Mouse (Mus musculus): Measurements from ENCODE around the gene Dolpp1. TPM values are rescaled to one million over a fixed set of nuclear protein-coding genes. Genes with fewer than 3 reads are reported as not detected.

The Dolpp1 gene
- polyA plus RNA-seq, 1 experiment from 2014 or later, result 16.8 TPM

DNA sequence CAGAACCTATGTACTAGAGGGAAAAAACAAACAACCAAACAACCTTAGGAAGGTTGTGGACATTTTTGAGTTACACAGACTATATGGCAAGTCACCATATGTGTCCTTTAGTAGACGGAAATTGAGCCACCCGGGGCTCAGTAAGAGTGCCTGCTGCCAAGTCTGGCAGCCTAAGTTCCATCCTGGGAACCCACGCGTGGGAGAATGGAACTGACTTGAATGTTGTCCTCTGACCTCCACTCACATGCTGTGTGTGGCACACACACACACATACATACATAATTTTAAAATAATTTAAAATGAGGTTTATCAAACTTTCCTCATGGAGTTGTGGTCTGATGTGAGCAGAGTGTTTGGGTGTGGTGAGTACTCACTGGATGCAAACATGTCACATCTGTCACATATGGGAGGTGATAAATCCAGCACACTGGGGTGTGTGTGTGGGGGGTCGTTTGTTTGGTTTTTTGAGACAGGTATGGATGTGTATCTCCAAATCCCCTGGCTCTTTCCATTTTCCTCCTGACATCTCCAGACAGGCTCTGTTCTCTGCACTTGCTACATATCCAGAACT, 25.6 kb downstream of the Dolpp1 start:
- no peak for ATAC-seq (ENCODE audit: insufficient number of reproducible peaks, insufficient read depth, low FRiP score, low read depth)
- 64% methylated on average over 5 of the region's 5 CpGs for WGBS
- H3K4me2 ChIP-seq (ENCODE audit: low read length), result peak overlapping the region; percentile 35; the same call in 1 of the 2 replicates
- H3K9ac ChIP-seq (ENCODE audit: low read length), result peak overlapping the region; percentile 46; the same call in 1 of the 2 replicates
- no peaks in the 10 kb centered on the region for H3K27me3 ChIP-seq (ENCODE audit: control insufficient read depth, insufficient read depth, low read length)
- H3K4me1 ChIP-seq (ENCODE audit: control insufficient read depth in 2 of 2, insufficient read depth in 2 of 2, low read length in 2 of 2), result peaks cover 26 to 40% of the 10 kb centered on the region in 2 experiments
- no peak overlapping the region for H3K4me3 ChIP-seq (ENCODE audit: control insufficient read depth in 1 of 2, insufficient read depth in 1 of 2, low read depth in 1 of 2, low read length in 2 of 2)
- no peaks in the 10 kb centered on the region for H3K9me3 ChIP-seq (ENCODE audit: control insufficient read depth, low read length)
- H3K36me3 ChIP-seq (ENCODE audit: control insufficient read depth, insufficient read depth, low read length), result peaks cover 10% of the 10 kb centered on the region
- H3K27ac ChIP-seq (replicated peaks in 1 of 2; ENCODE audit: control insufficient read depth in 1 of 2, insufficient read depth in 1 of 2, low read depth in 2 of 2, low read length in 2 of 2), result no peak overlapping the region

- Histone ChIP-seq H3K9me3 (ENCODE audit: control insufficient read depth, low read length) (no peaks in the 10 kb centered on the region), H3K4me2 (ENCODE audit: low read length) (0 out of 2 replicates have a peak overlapping the region, but pooled peaks have one; percentile 35), H3K9ac (ENCODE audit: low read length) (peak overlapping the region; percentile 46; the same call in 1 of the 2 replicates), H3K4me3 (ENCODE audit: control insufficient read depth in 1 of 2, insufficient read depth in 1 of 2, low read depth in 1 of 2, low read length in 2 of 2) (no peak overlapping the region), H3K36me3 (ENCODE audit: control insufficient read depth, insufficient read depth, low read length) (peaks cover 9% of the 10 kb centered on the region; the same call in 1 of the 2 replicates), H3K27me3 (ENCODE audit: control insufficient read depth, insufficient read depth, low read length) (no peaks in the 10 kb centered on the region), H3K27ac (replicated peaks in 1 of 2; ENCODE audit: control insufficient read depth in 1 of 2, insufficient read depth in 1 of 2, low read depth in 2 of 2, low read length in 2 of 2) (peak overlapping the region in 1 of 2 experiments; percentile 70; a peak in 1 of 4 replicates), H3K4me1 (ENCODE audit: control insufficient read depth in 2 of 2, insufficient read depth in 2 of 2, low read length in 2 of 2) (peaks cover 26 to 40% of the 10 kb centered on the region in 2 experiments)
- no peak for ATAC-seq (ENCODE audit: insufficient number of reproducible peaks, insufficient read depth, low FRiP score, low read depth)
- WGBS, result 75% methylated on average over 6 of the region's 6 CpGs
Observed at GRCm38 (mm10) chr2:30418259-30418658, 26.2 kb downstream of the Dolpp1 start.

DNA sequence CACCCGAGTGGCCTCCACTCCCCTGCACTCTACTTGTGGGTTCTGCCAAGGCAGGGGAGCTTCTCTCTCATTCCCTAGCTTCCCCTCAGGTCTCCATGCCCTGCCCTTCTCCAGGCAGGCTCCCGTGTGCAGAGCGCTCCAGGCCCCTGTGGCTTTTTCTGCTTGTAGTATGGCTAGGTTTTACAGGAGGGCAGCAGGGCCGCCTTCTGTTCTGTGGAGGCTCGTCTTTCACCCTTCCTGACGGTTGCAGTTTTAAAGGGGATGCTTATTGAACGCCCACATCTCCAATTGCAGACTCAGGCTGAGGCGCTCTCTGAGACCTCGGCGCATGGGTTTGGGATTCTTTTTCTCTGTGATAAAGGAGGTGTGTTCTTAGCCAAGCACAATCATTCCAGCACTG, 27.1 kb downstream of the Dolpp1 start:
- no peaks in the 10 kb centered on the region for H3K27me3 ChIP-seq (ENCODE audit: control insufficient read depth, insufficient read depth, low read length)
- peak overlapping the region; percentile 32 to 70 for H3K27ac ChIP-seq (replicated peaks in 1 of 2; ENCODE audit: control insufficient read depth in 1 of 2, insufficient read depth in 1 of 2, low read depth in 2 of 2, low read length in 2 of 2)
- H3K4me3 ChIP-seq (ENCODE audit: control insufficient read depth in 1 of 2, insufficient read depth in 1 of 2, low read depth in 1 of 2, low read length in 2 of 2), result no peak overlapping the region; a peak in 1 of 4 replicates
- H3K9me3 ChIP-seq (ENCODE audit: control insufficient read depth, low read length), result no peaks in the 10 kb centered on the region
- peaks cover 19 to 32% of the 10 kb centered on the region in 2 experiments for H3K4me1 ChIP-seq (ENCODE audit: control insufficient read depth in 2 of 2, insufficient read depth in 2 of 2, low read length in 2 of 2)
- H3K4me2 ChIP-seq (ENCODE audit: low read length), result peak overlapping the region; percentile 35
- peaks cover 9% of the 10 kb centered on the region; the same call in 1 of the 2 replicates for H3K36me3 ChIP-seq (ENCODE audit: control insufficient read depth, insufficient read depth, low read length)
- 19% methylated on average over 10 of the region's 10 CpGs for WGBS
- H3K9ac ChIP-seq (ENCODE audit: low read length), result peak overlapping the region; percentile 51; the same call in 1 of the 2 replicates
- ATAC-seq (ENCODE audit: insufficient number of reproducible peaks, insufficient read depth, low FRiP score, low read depth), result no peak

DNA sequence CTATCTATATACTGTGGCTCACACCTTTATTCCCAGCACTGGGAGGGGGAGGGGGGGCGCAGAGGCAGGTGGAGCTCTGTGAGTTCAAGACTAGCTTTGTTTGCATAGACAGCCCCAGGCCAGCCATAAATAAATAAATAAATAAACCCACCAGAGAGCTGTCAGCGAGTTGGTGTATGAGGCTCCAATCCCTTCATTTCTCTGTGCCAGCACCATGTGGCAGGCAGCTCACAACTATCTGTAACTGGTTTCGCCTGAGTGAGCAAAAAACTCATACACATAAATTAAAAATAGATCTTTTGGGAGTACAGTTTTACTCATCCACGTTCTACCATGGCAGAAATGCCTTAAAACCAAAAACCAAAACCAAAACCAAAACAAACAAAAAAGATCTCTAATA, 29.4 kb downstream of the Dolpp1 start:
- WGBS, result 80% methylated on average over 4 of the region's 4 CpGs
- ATAC-seq (ENCODE audit: insufficient number of reproducible peaks, insufficient read depth, low FRiP score, low read depth), result no peak
- Histone ChIP-seq H3K36me3 (ENCODE audit: control insufficient read depth, insufficient read depth, low read length) (peaks cover 13% of the 10 kb centered on the region), H3K4me2 (ENCODE audit: low read length) (no peak overlapping the region), H3K9ac (ENCODE audit: low read length) (no peak overlapping the region), H3K27me3 (ENCODE audit: control insufficient read depth, insufficient read depth, low read length) (no peaks in the 10 kb centered on the region), H3K9me3 (ENCODE audit: control insufficient read depth, low read length) (no peaks in the 10 kb centered on the region), H3K4me1 (ENCODE audit: control insufficient read depth in 2 of 2, insufficient read depth in 2 of 2, low read length in 2 of 2) (peaks cover 13 to 23% of the 10 kb centered on the region in 2 experiments), H3K4me3 (ENCODE audit: control insufficient read depth in 1 of 2, insufficient read depth in 1 of 2, low read depth in 1 of 2, low read length in 2 of 2) (no peak overlapping the region), H3K27ac (replicated peaks in 1 of 2; ENCODE audit: control insufficient read depth in 1 of 2, insufficient read depth in 1 of 2, low read depth in 2 of 2, low read length in 2 of 2) (no peak overlapping the region)

- H3K4me2 ChIP-seq (ENCODE audit: low read length), result no peak overlapping the region
- no peaks in the 10 kb centered on the region for H3K9me3 ChIP-seq (ENCODE audit: control insufficient read depth, low read length)
- H3K4me1 ChIP-seq (ENCODE audit: control insufficient read depth in 2 of 2, insufficient read depth in 2 of 2, low read length in 2 of 2), result no peaks in the 10 kb centered on the region; a peak in 2 of 4 replicates
- H3K36me3 ChIP-seq (ENCODE audit: control insufficient read depth, insufficient read depth, low read length), result peaks cover 82% of the 10 kb centered on the region
- no peak overlapping the region for H3K4me3 ChIP-seq (ENCODE audit: control insufficient read depth in 1 of 2, insufficient read depth in 1 of 2, low read depth in 1 of 2, low read length in 2 of 2)
- H3K9ac ChIP-seq (ENCODE audit: low read length), result no peak overlapping the region
- no peaks in the 10 kb centered on the region for H3K27me3 ChIP-seq (ENCODE audit: control insufficient read depth, insufficient read depth, low read length)
- H3K27ac ChIP-seq (replicated peaks in 1 of 2; ENCODE audit: control insufficient read depth in 1 of 2, insufficient read depth in 1 of 2, low read depth in 2 of 2, low read length in 2 of 2), result no peak overlapping the region
- ATAC-seq (ENCODE audit: insufficient number of reproducible peaks, insufficient read depth, low FRiP score, low read depth), result no peak
Observed at GRCm38 (mm10) chr2:30429156-30429555, 37.1 kb downstream of the Dolpp1 start.

DNA sequence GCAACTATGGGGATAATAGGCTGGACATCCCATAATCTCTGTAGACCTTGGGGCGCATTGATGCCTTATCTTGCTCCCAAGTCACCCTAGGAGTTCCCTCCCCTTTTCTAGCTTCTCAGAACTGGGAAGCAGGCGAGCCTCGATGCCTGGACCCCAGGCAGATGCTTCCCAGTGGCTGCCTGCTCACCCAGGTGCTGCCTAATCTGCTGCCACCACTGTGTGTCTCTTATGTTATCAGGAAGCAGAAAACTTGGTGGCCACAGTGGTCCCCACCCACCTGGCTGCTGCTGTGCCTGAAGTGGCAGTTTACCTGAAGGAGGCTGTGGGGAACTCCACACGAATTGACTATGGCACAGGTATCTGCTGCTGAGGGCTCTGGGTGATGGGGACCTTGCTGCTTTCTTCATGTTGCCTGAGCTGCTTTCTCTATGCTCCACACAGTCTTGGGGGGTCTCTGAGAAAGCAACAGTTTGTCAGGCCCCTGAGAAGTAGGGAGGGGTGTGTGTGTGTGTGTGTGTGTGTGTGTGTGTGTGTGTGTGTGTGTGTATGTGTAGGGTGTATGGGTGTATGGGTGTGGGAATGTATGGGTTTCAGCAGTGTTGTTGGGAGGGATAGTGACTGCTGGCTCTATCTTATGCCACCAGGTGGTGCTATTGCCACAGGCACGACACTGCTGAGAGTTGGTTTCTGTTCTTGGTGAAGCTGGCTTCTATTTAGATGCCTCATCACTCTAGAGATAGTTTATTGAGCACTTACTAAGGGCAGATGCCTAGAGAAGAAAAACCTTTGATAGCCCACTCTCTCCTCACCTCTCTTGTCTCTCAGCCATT, 43.5 kb downstream of the Dolpp1 start:
- peaks cover 84% of the 10 kb centered on the region for H3K36me3 ChIP-seq (ENCODE audit: control insufficient read depth, insufficient read depth, low read length)
- peaks cover 11 to 14% of the 10 kb centered on the region in 2 experiments for H3K4me1 ChIP-seq (ENCODE audit: control insufficient read depth in 2 of 2, insufficient read depth in 2 of 2, low read length in 2 of 2)
- no peak overlapping the region for H3K9ac ChIP-seq (ENCODE audit: low read length)
- no peak overlapping the region for H3K4me2 ChIP-seq (ENCODE audit: low read length)
- H3K4me3 ChIP-seq (ENCODE audit: control insufficient read depth in 1 of 2, insufficient read depth in 1 of 2, low read depth in 1 of 2, low read length in 2 of 2), result no peak overlapping the region
- no peaks in the 10 kb centered on the region for H3K27me3 ChIP-seq (ENCODE audit: control insufficient read depth, insufficient read depth, low read length)
- 39% methylated on average over 5 of the region's 5 CpGs for WGBS
- H3K9me3 ChIP-seq (ENCODE audit: control insufficient read depth, low read length), result no peaks in the 10 kb centered on the region
- no peak for ATAC-seq (ENCODE audit: insufficient number of reproducible peaks, insufficient read depth, low FRiP score, low read depth)
- H3K27ac ChIP-seq (replicated peaks in 1 of 2; ENCODE audit: control insufficient read depth in 1 of 2, insufficient read depth in 1 of 2, low read depth in 2 of 2, low read length in 2 of 2), result no peak overlapping the region

DNA sequence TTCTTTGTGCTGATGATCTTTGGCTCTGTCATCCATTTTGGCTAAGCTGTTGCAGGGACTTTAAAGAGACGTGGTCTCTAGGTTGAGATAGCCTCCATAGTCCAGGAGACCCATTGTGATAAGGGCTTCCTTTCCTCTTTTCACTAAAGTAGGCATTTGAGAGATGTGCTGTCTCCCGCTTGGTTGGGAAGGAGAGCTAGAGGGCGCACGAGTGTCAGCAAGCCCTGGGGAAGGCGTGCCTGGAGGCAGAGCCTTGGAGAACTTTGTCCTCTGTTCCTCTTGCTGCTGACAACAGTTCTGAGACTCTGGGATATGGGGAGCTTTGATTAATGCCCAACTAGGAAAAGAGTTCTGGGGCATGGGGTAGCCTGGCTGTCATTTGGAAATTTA, 44.1 kb downstream of the Dolpp1 start:
- Histone ChIP-seq H3K4me3 (ENCODE audit: control insufficient read depth in 1 of 2, insufficient read depth in 1 of 2, low read depth in 1 of 2, low read length in 2 of 2) (no peak overlapping the region), H3K27ac (replicated peaks in 1 of 2; ENCODE audit: control insufficient read depth in 1 of 2, insufficient read depth in 1 of 2, low read depth in 2 of 2, low read length in 2 of 2) (no peak overlapping the region), H3K27me3 (ENCODE audit: control insufficient read depth, insufficient read depth, low read length) (no peaks in the 10 kb centered on the region), H3K36me3 (ENCODE audit: control insufficient read depth, insufficient read depth, low read length) (peaks cover 78% of the 10 kb centered on the region), H3K9me3 (ENCODE audit: control insufficient read depth, low read length) (no peaks in the 10 kb centered on the region), H3K9ac (ENCODE audit: low read length) (no peak overlapping the region), H3K4me2 (ENCODE audit: low read length) (no peak overlapping the region), H3K4me1 (ENCODE audit: control insufficient read depth in 2 of 2, insufficient read depth in 2 of 2, low read length in 2 of 2) (peaks cover 16 to 20% of the 10 kb centered on the region in 2 experiments)
- ATAC-seq (ENCODE audit: insufficient number of reproducible peaks, insufficient read depth, low FRiP score, low read depth), result no peak
- WGBS, result 60% methylated on average over 5 of the region's 5 CpGs

All from heart, embryonic 14.5 days (tissue).